Mouse (Mus musculus) skeletal muscle tissue, postnatal 0 days (tissue): Measurements from ENCODE around the gene Olfr629. TPM values are rescaled to one million over a fixed set of nuclear protein-coding genes. Genes with fewer than 3 reads are reported as not detected.

Source experiments
- polyA plus RNA-seq: library from polyadenylated mRNA; unstranded; fragments of >200 nt; fragmentation: Nextera tagmentation; extraction: Ambion mirVana; gene quantifications from 2 replicates; pipeline ENCODE4 v1.2.1, GENCODE M21; 2015

Gene Olfr629
- polyA plus RNA-seq = not detected in 2 replicates

GRCm38 (mm10) chr7:103744843-103745242 is at the start of gene Olfr629:
Olfr629 (minus strand) TSS chr7:103744943.

GRCm38 (mm10) chr7:103791721-103792120 is 47.0 kb upstream of the Olfr629 start, which contains the start of gene Olfr67:
Olfr67 (minus strand) TSS chr7:103791821.

GRCm38 (mm10) chr7:103779598-103779997 is 34.9 kb upstream of the Olfr629 start, which contains the start of gene Olfr68:
Olfr68 (minus strand) TSS chr7:103779698.

GRCm38 (mm10) chr7:103771494-103771893 is 26.8 kb upstream of the Olfr629 start, which contains the start of gene Olfr69:
Olfr69 (minus strand) TSS chr7:103771594.

GRCm38 (mm10) chr7:103757233-103757632 is 12.5 kb upstream of the Olfr629 start, which contains the start of gene Olfr630:
Olfr630 (minus strand) TSS chr7:103757333.

GRCm38 (mm10) chr7:103730074-103730473 is 14.7 kb downstream of the Olfr629 start, which contains the start of gene Olfr628:
Olfr628 (plus strand) TSS chr7:103730374.

GRCm38 (mm10) chr7:103714371-103714770 is 30.4 kb downstream of the Olfr629 start, which contains the start of gene Olfr243:
Olfr243 (plus strand) TSS chr7:103714671.

Other genes starting within 250 kb of the Olfr629 start
- gene Olfr609, start 246.9 kb downstream of the Olfr629 start, polyA plus RNA-seq = not detected in 2 replicates
- gene Olfr610, start 232.8 kb downstream of the Olfr629 start, polyA plus RNA-seq = not detected in 2 replicates
- not detected in 2 replicates for gene Olfr611, start 224.1 kb downstream of the Olfr629 start, polyA plus RNA-seq
- gene Olfr612, start 202.2 kb downstream of the Olfr629 start, polyA plus RNA-seq = not detected in 2 replicates
- gene Olfr613, start 196.9 kb downstream of the Olfr629 start, polyA plus RNA-seq = not detected in 2 replicates
- not detected in 2 replicates for gene Olfr615, start 188.9 kb downstream of the Olfr629 start, polyA plus RNA-seq
- not detected in 2 replicates for gene Olfr616, start 175.8 kb downstream of the Olfr629 start, polyA plus RNA-seq
- not detected in 2 replicates for gene Olfr617, start 171.9 kb downstream of the Olfr629 start, polyA plus RNA-seq
- gene Olfr618, start 154.8 kb downstream of the Olfr629 start, polyA plus RNA-seq = not detected in 2 replicates
- not detected in 2 replicates for gene Olfr619, start 144.4 kb downstream of the Olfr629 start, polyA plus RNA-seq
- not detected in 2 replicates for gene Olfr620, start 132.4 kb downstream of the Olfr629 start, polyA plus RNA-seq
- not detected in 2 replicates for gene Olfr622, start 102.2 kb downstream of the Olfr629 start, polyA plus RNA-seq
- gene Olfr623, start 81.2 kb downstream of the Olfr629 start, polyA plus RNA-seq = not detected in 2 replicates
- gene Olfr624, start 73.8 kb downstream of the Olfr629 start, polyA plus RNA-seq = 0.03 and 0.06 TPM in 2 replicates
- gene Olfr625-ps1, start 62.2 kb downstream of the Olfr629 start, polyA plus RNA-seq = not detected in 2 replicates
- not detected in 2 replicates for gene Olfr243, start 30.3 kb downstream of the Olfr629 start, polyA plus RNA-seq
- not detected in 2 replicates for gene Olfr628, start 14.6 kb downstream of the Olfr629 start, polyA plus RNA-seq
- gene Olfr630, start 12.4 kb upstream of the Olfr629 start, polyA plus RNA-seq = not detected in 2 replicates
- not detected in 2 replicates for gene Olfr69, start 26.7 kb upstream of the Olfr629 start, polyA plus RNA-seq
- gene Olfr68, start 34.8 kb upstream of the Olfr629 start, polyA plus RNA-seq = not detected in 2 replicates
- gene Olfr67, start 46.9 kb upstream of the Olfr629 start, polyA plus RNA-seq = not detected in 2 replicates
- 421 and 497 TPM in 2 replicates for gene Hbb-bt, start 69.1 kb upstream of the Olfr629 start, polyA plus RNA-seq
- gene Hbb-bs, start 83.2 kb upstream of the Olfr629 start, polyA plus RNA-seq = 1,956 and 2,204 TPM in 2 replicates
- not detected in 2 replicates for gene Hbb-bh2, start 95.6 kb upstream of the Olfr629 start, polyA plus RNA-seq
- not detected in 2 replicates for gene Hbb-bh1, start 98.2 kb upstream of the Olfr629 start, polyA plus RNA-seq
- not detected in 2 replicates for gene Hbb-y, start 108.3 kb upstream of the Olfr629 start, polyA plus RNA-seq
- gene Olfr66, start 141.3 kb upstream of the Olfr629 start, polyA plus RNA-seq = not detected in 2 replicates
- not detected in 2 replicates for gene Olfr64, start 149.5 kb upstream of the Olfr629 start, polyA plus RNA-seq
- gene Olfr65, start 158.5 kb upstream of the Olfr629 start, polyA plus RNA-seq = not detected in 2 replicates
- not detected in 2 replicates for gene Olfr631, start 183.9 kb upstream of the Olfr629 start, polyA plus RNA-seq
- not detected in 2 replicates for gene Olfr632, start 189.4 kb upstream of the Olfr629 start, polyA plus RNA-seq
- not detected in 2 replicates for gene Olfr633, start 199.5 kb upstream of the Olfr629 start, polyA plus RNA-seq
- gene Olfr635, start 226.2 kb upstream of the Olfr629 start, polyA plus RNA-seq = not detected in 2 replicates